Mouse (Mus musculus) liver, embryonic 13.5 days (tissue): ENCODE data around the gene Sap30bp. TPM values are rescaled to one million over a fixed set of nuclear protein-coding genes. Genes with fewer than 3 reads are reported as not detected.

Experiments
- ATAC-seq: fragments of 200-750 bp; cut with Nextera tagmentation; 2 replicates; pipeline ENCODE4 v1.8.0; 2017; ENCODE audit warnings: low read depth, mild to moderate bottlenecking, moderate number of reproducible peaks, moderate library complexity
- DNase-seq: peaks from one replicate; pipeline ENCODE4 v3.0.0; 2022
- H3K27ac ChIP-seq: fragments of 300-500 bp; sonication (generic); 2 replicates; pipeline ENCODE4 v1.5.1; 2015; ENCODE audit warnings: moderate library complexity, mild to moderate bottlenecking, inconsistent platforms
- H3K27me3 ChIP-seq: fragments of 300-500 bp; sonication (generic); 2 replicates; pipeline ENCODE4 v1.6.1; 2015; ENCODE audit warnings: mild to moderate bottlenecking, inconsistent platforms
- H3K36me3 ChIP-seq: fragments of 300-500 bp; sonication (generic); 2 replicates; pipeline ENCODE4 v1.6.1; 2015; ENCODE audit warnings: mild to moderate bottlenecking, inconsistent platforms
- H3K4me1 ChIP-seq: fragments of 300-500 bp; sonication (generic); replicated peaks from 2 replicates; pipeline ENCODE4 v1.6.1; 2015; ENCODE audit warnings: inconsistent platforms
- H3K4me2 ChIP-seq: fragments of 300-500 bp; sonication (generic); 2 replicates; pipeline ENCODE4 v1.6.1; 2015; ENCODE audit warnings: inconsistent platforms, mild to moderate bottlenecking, moderate library complexity
- H3K4me3 ChIP-seq: fragments of 300-500 bp; sonication (generic); replicated peaks from 2 replicates; pipeline ENCODE4 v1.5.1; 2015; ENCODE audit warnings: mild to moderate bottlenecking, inconsistent platforms
- H3K9ac ChIP-seq: fragments of 300-500 bp; sonication (generic); 2 replicates; pipeline ENCODE4 v1.6.1; 2015; ENCODE audit warnings: mild to moderate bottlenecking, inconsistent platforms
- H3K9me3 ChIP-seq: fragments of 300-500 bp; sonication (generic); replicated peaks from 2 replicates; pipeline ENCODE4 v1.6.1; 2016; ENCODE audit warnings: inconsistent platforms
- WGBS: fragments of 180-500 bp; shearing (Covaris S2); methylation state at CpG from one replicate; pipeline ENCODE4 v1.1.7; 2015; ENCODE audit not compliant: insufficient replicate concordance; 5-methylcytosine and 5-hydroxymethylcytosine counted together
- polyA plus RNA-seq: library from polyadenylated mRNA; unstranded; fragments of >200 nt; fragmentation: Nextera tagmentation; extraction: Ambion mirVana; gene quantifications from 2 replicates; pipeline ENCODE4 v1.2.1, GENCODE M21; 2015

Gene Sap30bp
- polyA plus RNA-seq, 1 experiment from 2014 or later = 23.4 TPM

- Histone ChIP-seq H3K36me3 (peaks cover 66% of the 10 kb centered on the region), H3K27me3 (no peaks in the 10 kb centered on the region), H3K27ac (peak overlapping the region; percentile 99), H3K4me2 (no peak overlapping the region), H3K4me3 (no peak overlapping the region), H3K9me3 (no peaks in the 10 kb centered on the region), H3K4me1 (peaks cover 97% of the 10 kb centered on the region), H3K9ac (0 out of 2 replicates have a peak overlapping the region, but pooled peaks have one; percentile 85)
- no peak for ATAC-seq
- no peak for DNase-seq
- 92% methylated on average over 5 of the region's 5 CpGs for WGBS
These were observed 26.6 kb upstream of the Sap30bp start for GRCm38 (mm10) chr11:115906521-115906920.

- Histone ChIP-seq H3K36me3 (peaks cover 58% of the 10 kb centered on the region), H3K4me2 (peak overlapping the region; percentile 45), H3K27me3 (no peaks in the 10 kb centered on the region), H3K4me1 (peaks cover 90% of the 10 kb centered on the region), H3K4me3 (no peak overlapping the region; the same call in 1 of the 2 replicates), H3K9ac (peak overlapping the region; percentile 66), H3K9me3 (no peaks in the 10 kb centered on the region), H3K27ac (peak overlapping the region; percentile 94)
- 15% methylated on average over 5 of the region's 5 CpGs for WGBS
- DNase-seq (peak; percentile 73), ATAC-seq (peak; percentile 88)
These were observed 21.9 kb upstream of the Sap30bp start for GRCm38 (mm10) chr11:115911134-115911561.

GRCm38 (mm10) chr11:115911632-115912376 is 21.3 kb upstream of the Sap30bp start, which contains the start of gene Smim6:
Smim6 (plus strand) TSS chr11:115912017.
- Histone ChIP-seq H3K27ac (peak within 1 kb of the TSS; percentile 94), H3K9me3 (no peaks in the 10 kb centered on the region), H3K4me1 (peaks cover 89% of the 10 kb centered on the region), H3K9ac (peak within 1 kb of the TSS; percentile 66), H3K27me3 (no peaks in the 10 kb centered on the region), H3K4me3 (no peak within 1 kb of the TSS; the same call in 1 of the 2 replicates), H3K36me3 (peaks cover 58% of the 10 kb centered on the region), H3K4me2 (peak within 1 kb of the TSS; percentile 45)
- WGBS = 14% methylated on average over 11 of the region's 11 CpGs
- no peak for DNase-seq
- ATAC-seq = peak; percentile 69

GRCm38 (mm10) chr11:115916579-115916978 is 16.5 kb upstream of the Sap30bp start:
- DNase-seq (no peak), ATAC-seq (no peak)
- 82% methylated on average over 4 of the region's 4 CpGs for WGBS
- H3K4me2 ChIP-seq = no peak overlapping the region
- H3K36me3 ChIP-seq = peaks cover 47% of the 10 kb centered on the region
- no peaks in the 10 kb centered on the region for H3K27me3 ChIP-seq
- 0 out of 2 replicates have a peak overlapping the region, but pooled peaks have one; percentile 2 for H3K27ac ChIP-seq
- H3K9me3 ChIP-seq = no peaks in the 10 kb centered on the region
- H3K9ac ChIP-seq = peak overlapping the region; percentile 39; the same call in 1 of the 2 replicates
- peaks cover 49% of the 10 kb centered on the region for H3K4me1 ChIP-seq
- H3K4me3 ChIP-seq = no peak overlapping the region

- no peak overlapping the region for H3K9ac ChIP-seq
- no peak overlapping the region for H3K4me3 ChIP-seq
These were observed 14.4 kb upstream of the Sap30bp start for GRCm38 (mm10) chr11:115918637-115919036.

GRCm38 (mm10) chr11:115919073-115919472 is 14.0 kb upstream of the Sap30bp start:
- Histone ChIP-seq H3K9ac (no peak overlapping the region), H3K27me3 (no peaks in the 10 kb centered on the region), H3K36me3 (peaks cover 57% of the 10 kb centered on the region), H3K4me1 (peaks cover 29% of the 10 kb centered on the region), H3K9me3 (no peaks in the 10 kb centered on the region), H3K4me3 (no peak overlapping the region), H3K27ac (0 out of 2 replicates have a peak overlapping the region, but pooled peaks have one; percentile 2), H3K4me2 (no peak overlapping the region)
- no peak for DNase-seq
- 85% methylated on average over 5 of the region's 5 CpGs for WGBS
- ATAC-seq = no peak

More at GRCm38 (mm10) chr11:115918637-115919036, 14.4 kb upstream of the Sap30bp start:
- H3K9me3 ChIP-seq = no peaks in the 10 kb centered on the region
- H3K4me1 ChIP-seq = peaks cover 29% of the 10 kb centered on the region
- DNase-seq = no peak
- H3K36me3 ChIP-seq = peaks cover 56% of the 10 kb centered on the region
- peak overlapping the region; percentile 50; the same call in 1 of the 2 replicates for H3K27ac ChIP-seq
- 76% methylated on average over 5 of the region's 5 CpGs for WGBS
- no peak overlapping the region for H3K4me2 ChIP-seq
- H3K27me3 ChIP-seq = no peaks in the 10 kb centered on the region
- ATAC-seq = no peak

- Histone ChIP-seq H3K9me3 (no peaks in the 10 kb centered on the region), H3K9ac (no peak overlapping the region), H3K4me3 (no peak overlapping the region), H3K27me3 (no peaks in the 10 kb centered on the region), H3K36me3 (peaks cover 62% of the 10 kb centered on the region), H3K27ac (peak overlapping the region; percentile 72), H3K4me2 (no peak overlapping the region), H3K4me1 (peaks cover 20% of the 10 kb centered on the region)
- peak; percentile 73 for ATAC-seq
- WGBS = 25% methylated on average over 6 of the region's 6 CpGs
- no peak for DNase-seq
These were observed 12.8 kb upstream of the Sap30bp start for GRCm38 (mm10) chr11:115920110-115920818.

- no peaks in the 10 kb centered on the region for H3K27me3 ChIP-seq
- H3K4me2 ChIP-seq = no peak overlapping the region
- ATAC-seq = no peak
- no peak for DNase-seq
- H3K27ac ChIP-seq = no peak overlapping the region
- peaks cover 3% of the 10 kb centered on the region; the same call in 1 of the 2 replicates for H3K4me1 ChIP-seq
- no peak overlapping the region for H3K4me3 ChIP-seq
- H3K36me3 ChIP-seq = peaks cover 51% of the 10 kb centered on the region
- 83% methylated on average over 1 of the region's 1 CpGs for WGBS
- no peak overlapping the region for H3K9ac ChIP-seq
- no peaks in the 10 kb centered on the region for H3K9me3 ChIP-seq
These were observed 11.1 kb upstream of the Sap30bp start for GRCm38 (mm10) chr11:115921986-115922385.

- Histone ChIP-seq H3K9ac (no peak overlapping the region), H3K36me3 (peaks cover 40% of the 10 kb centered on the region), H3K9me3 (no peaks in the 10 kb centered on the region), H3K27me3 (no peaks in the 10 kb centered on the region), H3K4me1 (peaks cover 23% of the 10 kb centered on the region), H3K27ac (no peak overlapping the region), H3K4me2 (no peak overlapping the region), H3K4me3 (no peak overlapping the region)
- 85% methylated on average over 8 of the region's 8 CpGs for WGBS
- ATAC-seq (no peak), DNase-seq (no peak)
These were observed 4.1 kb upstream of the Sap30bp start for GRCm38 (mm10) chr11:115929031-115929430.

GRCm38 (mm10) chr11:115929818-115930217 is 3.3 kb upstream of the Sap30bp start:
- WGBS = 65% methylated on average over 3 of the region's 3 CpGs
- no peak overlapping the region for H3K27ac ChIP-seq
- peaks cover 31% of the 10 kb centered on the region for H3K4me1 ChIP-seq
- H3K36me3 ChIP-seq = peaks cover 35% of the 10 kb centered on the region
- H3K27me3 ChIP-seq = no peaks in the 10 kb centered on the region
- DNase-seq (no peak), ATAC-seq (no peak)
- H3K9me3 ChIP-seq = no peaks in the 10 kb centered on the region
- no peak overlapping the region for H3K4me3 ChIP-seq
- H3K4me2 ChIP-seq = no peak overlapping the region
- H3K9ac ChIP-seq = no peak overlapping the region

GRCm38 (mm10) chr11:115931235-115931634 is 1.8 kb upstream of the Sap30bp start:
- peaks cover 40% of the 10 kb centered on the region for H3K36me3 ChIP-seq
- no peak overlapping the region for H3K9ac ChIP-seq
- H3K27me3 ChIP-seq = no peaks in the 10 kb centered on the region
- peak overlapping the region; percentile 91; the same call in 1 of the 2 replicates for H3K4me2 ChIP-seq
- DNase-seq (no peak), ATAC-seq (no peak)
- WGBS = 44% methylated on average over 3 of the region's 3 CpGs
- peaks cover 39% of the 10 kb centered on the region for H3K4me1 ChIP-seq
- no peaks in the 10 kb centered on the region for H3K9me3 ChIP-seq
- H3K27ac ChIP-seq = no peak overlapping the region
- H3K4me3 ChIP-seq = 0 out of 2 replicates have a peak overlapping the region, but pooled peaks have one; percentile 92
